Comparison of ENCODE assay signal across 8 mouse cellular contexts in the genomic region with DNA sequence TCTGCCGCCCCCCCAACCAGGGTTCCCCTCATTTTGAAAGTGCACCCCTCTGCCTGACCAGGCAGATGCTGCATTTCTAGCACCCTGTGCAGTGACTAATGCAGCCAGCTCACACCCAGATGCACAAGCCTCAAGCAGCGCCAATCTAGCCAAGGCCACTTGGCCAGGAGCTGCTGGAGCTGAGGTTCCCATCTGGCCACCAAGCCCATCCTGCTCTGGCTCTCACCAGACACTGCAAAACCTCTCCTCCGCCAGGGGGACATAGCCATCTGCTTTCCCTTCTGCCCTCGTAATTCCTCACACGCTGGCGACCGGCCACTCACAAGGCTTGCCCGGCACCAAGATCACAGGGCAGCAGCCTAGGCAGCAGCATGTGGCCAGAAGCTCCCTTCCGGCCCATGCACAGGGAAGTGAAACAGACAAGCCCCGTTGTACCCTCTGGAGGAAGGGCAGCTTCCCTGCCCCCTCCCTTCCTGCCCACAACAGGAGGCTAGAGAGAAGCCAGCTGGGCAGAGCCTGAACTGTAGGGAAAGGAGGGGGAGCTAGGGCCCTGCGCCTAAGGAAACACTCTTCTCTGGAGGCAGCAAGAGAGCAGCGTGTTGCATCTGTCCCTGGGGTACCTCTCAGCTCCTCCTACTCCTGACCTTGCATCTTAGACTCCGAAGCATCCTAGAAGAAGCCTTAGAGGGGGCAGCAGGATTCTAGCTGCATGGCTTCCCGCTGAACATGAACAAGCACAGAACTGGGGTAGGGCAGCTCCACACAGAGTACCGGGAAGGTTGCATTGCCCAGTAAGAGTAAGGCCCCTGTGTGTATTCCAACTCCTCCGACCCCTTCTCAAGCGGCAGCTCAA.
A peak's percentile ranks its signal among the peaks of the same experiment; 100 is the strongest.
DNase-seq lines count a peak whose midpoint lies in the region; ATAC-seq and TF ChIP-seq lines count a peak whose summit lies in the region.

No protein-coding gene starts in this region.

- peak; percentile 91 for TF ChIP-seq CTCF in hindbrain, postnatal 0 days (IDR thresholded peaks at IDR 0.05; ENCODE audit: low read depth)
- TF ChIP-seq CTCF in left cerebral cortex, adult 2 months (IDR thresholded peaks at IDR 0.05): peak; percentile 59

- intact Hi-C loops in left cerebral cortex, adult 2 months (cut with DNase I): loop anchor here (2.0 kb wide), 1 partner anchor 124 kb away; a partner anchor contains a TSS

- no peaks in the 10 kb centered on the region for H3K36me3 ChIP-seq in hindbrain, postnatal 0 days (ENCODE audit: insufficient read depth, low read length)

- peak; percentile 48 for DNase-seq in R1 (ENCODE audit: low read depth, low spot score)
- DNase-seq in embryo, embryonic 10 days (ENCODE audit: low spot score): peak; percentile 88
- peak; percentile 85 for DNase-seq in gastrocnemius, postnatal 10 days
- peak; percentile 92 for DNase-seq in hindbrain, postnatal 0 days (ENCODE audit: low spot score)
- peak; percentile 62 to 63 for DNase-seq in left cerebral cortex, adult 2 months (ENCODE audit: extremely low spot score in 1 of 2, low spot score in 2 of 2)
- DNase-seq in lung, postnatal 36 days: peak; percentile 91
- peak; percentile 88 for DNase-seq in retina, embryonic 14.5 days (ENCODE audit: low spot score)
- peak; percentile 40 to 51 for DNase-seq in thymus, postnatal 36 days

- H3K27me3 ChIP-seq in hindbrain, postnatal 0 days (ENCODE audit: insufficient read depth, low read length): peaks cover 3% of the 10 kb centered on the region; the same call in 1 of the 2 replicates

- ATAC-seq in hindbrain, postnatal 0 days: peak; percentile 95

- H3K4me1 ChIP-seq in hindbrain, postnatal 0 days (ENCODE audit: insufficient read depth, low read length): peaks cover 10% of the 10 kb centered on the region

- 15% methylated on average over 17 of the region's 17 CpGs for WGBS in hindbrain, postnatal 0 days

- no peak overlapping the region for H3K9ac ChIP-seq in hindbrain, postnatal 0 days (replicated peaks; ENCODE audit: low read length)

- H3K9me3 ChIP-seq in hindbrain, postnatal 0 days (ENCODE audit: low read length): no peaks in the 10 kb centered on the region

- peak overlapping the region; percentile 26; the same call in 1 of the 2 replicates for H3K27ac ChIP-seq in hindbrain, postnatal 0 days
- no peak overlapping the region for H3K27ac ChIP-seq in left cerebral cortex, adult 2 months

- H3K4me2 ChIP-seq in hindbrain, postnatal 0 days (ENCODE audit: low read depth, low read length): peak overlapping the region; percentile 40

- no peak overlapping the region for H3K4me3 ChIP-seq in hindbrain, postnatal 0 days (ENCODE audit: low read length)
- no peak overlapping the region for H3K4me3 ChIP-seq in left cerebral cortex, adult 2 months
